9 mouse cellular contexts compared by ENCODE assay signal in the genomic region with DNA sequence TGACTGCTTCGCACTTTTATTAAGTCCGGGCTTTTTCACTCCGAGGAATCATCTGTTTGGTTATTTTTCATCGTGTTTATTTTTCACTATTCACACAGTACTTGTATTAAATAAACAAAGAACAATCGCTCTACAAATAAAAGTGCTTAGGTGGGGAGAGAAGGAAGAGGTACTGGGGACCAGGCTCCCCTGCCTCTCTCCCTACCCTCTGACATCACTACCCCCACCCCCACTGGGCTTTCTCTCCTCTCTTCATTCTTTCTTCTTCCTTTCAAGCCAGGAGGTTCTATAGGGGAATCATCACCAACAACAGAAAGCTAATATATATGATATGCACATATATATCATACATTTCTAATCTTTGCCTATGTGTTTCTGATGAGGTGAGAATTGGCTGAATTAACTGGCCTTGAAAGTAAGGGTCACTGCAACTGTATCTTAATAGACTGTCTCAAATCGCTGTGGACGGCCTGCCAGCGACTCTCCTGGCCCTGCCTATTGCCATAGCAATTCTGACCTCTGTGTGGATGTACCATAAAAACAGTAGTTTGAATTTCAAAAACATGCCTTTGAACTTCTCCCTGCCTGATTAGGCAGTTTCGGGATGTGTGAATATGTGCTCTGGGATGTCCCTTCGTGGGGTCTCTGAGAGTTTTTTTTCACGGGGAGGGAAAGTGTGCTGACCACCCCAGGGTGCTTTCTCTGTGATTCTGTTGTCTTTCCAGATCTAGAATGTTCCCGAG. TPM values are rescaled to one million over a fixed set of nuclear protein-coding genes. Genes with fewer than 3 reads are reported as not detected.
DNase-seq lines count a peak whose midpoint lies in the region; ATAC-seq and TF ChIP-seq lines count a peak whose summit lies in the region.
"Had no signal": no experiment of that assay in that cellular context is flagged by ENCODE, and none has a peak within 500 bp of the region (broad histone marks: within the 10 kb centered on the region; RNA-seq: fewer than 3 reads in every experiment).

No protein-coding gene starts in this region.

- no peak overlapping the region for H3K9ac ChIP-seq in embryonic facial prominence, embryonic 14.5 days (ENCODE audit: low read depth, low read length)
- H3K9ac ChIP-seq in neural tube, embryonic 13.5 days = no peak overlapping the region

- no peaks in the 10 kb centered on the region for H3K36me3 ChIP-seq in embryonic facial prominence, embryonic 14.5 days (ENCODE audit: control insufficient read depth, insufficient read depth, low read length)
- peaks cover 3% of the 10 kb centered on the region for H3K36me3 ChIP-seq in limb, embryonic 10.5 days
- H3K36me3 ChIP-seq in neural tube, embryonic 13.5 days = no peaks in the 10 kb centered on the region

- H3K27ac ChIP-seq in layer of hippocampus, adult 2 months = peak overlapping the region; percentile 84
- no peak overlapping the region for H3K27ac ChIP-seq in embryonic facial prominence, embryonic 14.5 days (replicated peaks; ENCODE audit: low read depth, low read length)
- peak overlapping the region; percentile 85 for H3K27ac ChIP-seq in limb, embryonic 10.5 days
- H3K27ac ChIP-seq in neural tube, embryonic 13.5 days (replicated peaks) = peak overlapping the region; percentile 18; the same call in 1 of the 2 replicates

- ATAC-seq in embryonic facial prominence, embryonic 14.5 days (ENCODE audit: low read depth) = no peak
- ATAC-seq in neural tube, embryonic 13.5 days (ENCODE audit: low read depth) = peak; percentile 46

- peaks cover 73% of the 10 kb centered on the region for H3K27me3 ChIP-seq in embryonic facial prominence, embryonic 14.5 days (replicated peaks; ENCODE audit: control insufficient read depth, insufficient read depth, low read length)
- H3K27me3 ChIP-seq in limb, embryonic 10.5 days (ENCODE audit: low read depth, poor library complexity, severe bottlenecking) = peaks cover 38% of the 10 kb centered on the region
- peaks cover 80% of the 10 kb centered on the region for H3K27me3 ChIP-seq in neural tube, embryonic 13.5 days

- no peak for DNase-seq in layer of hippocampus, adult 2 months (ENCODE audit: low spot score in 2 of 2)
- no peak for DNase-seq in layer of hippocampus, adult 9-10 months (ENCODE audit: low spot score)
- no peak for DNase-seq in embryonic facial prominence, embryonic 14.5 days (ENCODE audit: low spot score)
- peak; percentile 40 for DNase-seq in limb, embryonic 10.5 days (ENCODE audit: low spot score)
- no peak for DNase-seq in urinary bladder, postnatal 10 days (ENCODE audit: low spot score)
- DNase-seq in ovary, postnatal 14 days (ENCODE audit: low spot score) = no peak
- DNase-seq in lung, postnatal 14 days = no peak

- WGBS in embryonic facial prominence, embryonic 14.5 days = 22% methylated on average over 12 of the region's 12 CpGs
- WGBS in limb, embryonic 10.5 days = 13% methylated on average over 12 of the region's 12 CpGs
- 3% methylated on average over 12 of the region's 12 CpGs for whole genome bisulfite sequencing in neural tube, embryonic 13.5 days

- TF ChIP-seq CTCF in layer of hippocampus, adult 2 months (conservative IDR thresholded peaks at IDR 0.05) = no peak

- H3K4me2 ChIP-seq in embryonic facial prominence, embryonic 14.5 days (ENCODE audit: low read depth, low read length) = peak overlapping the region; percentile 51
- H3K4me2 ChIP-seq in neural tube, embryonic 13.5 days = peak overlapping the region; percentile 49

- H3K4me1 ChIP-seq in embryonic facial prominence, embryonic 14.5 days (ENCODE audit: control insufficient read depth, insufficient read depth, low read length) = peaks cover 9% of the 10 kb centered on the region; the same call in 1 of the 2 replicates
- peaks cover 53% of the 10 kb centered on the region for H3K4me1 ChIP-seq in limb, embryonic 10.5 days
- peaks cover 47% of the 10 kb centered on the region for H3K4me1 ChIP-seq in neural tube, embryonic 13.5 days (replicated peaks)

- no peaks in the 10 kb centered on the region for H3K9me3 ChIP-seq in embryonic facial prominence, embryonic 14.5 days (ENCODE audit: control insufficient read depth, low read length)
- H3K9me3 ChIP-seq in limb, embryonic 10.5 days (replicated peaks) = no peaks in the 10 kb centered on the region
- no peaks in the 10 kb centered on the region for H3K9me3 ChIP-seq in neural tube, embryonic 13.5 days

- H3K4me3 ChIP-seq in layer of hippocampus, adult 2 months = peak overlapping the region; percentile 39
- H3K4me3 ChIP-seq in embryonic facial prominence, embryonic 14.5 days (ENCODE audit: low read depth, low read length) = peak overlapping the region; percentile 27
- peak overlapping the region; percentile 40 for H3K4me3 ChIP-seq in limb, embryonic 10.5 days
- peak overlapping the region; percentile 17; the same call in 1 of the 2 replicates for H3K4me3 ChIP-seq in neural tube, embryonic 13.5 days

RNA-seq across cellular contexts. Expression of gene Gm5089, which starts 3.3 kb away (rescaled TPM):
- under 1 TPM; 0.17 to 0.36 TPM for total RNA-seq in layer of hippocampus, adult 2 months (2021)
- polyA plus RNA-seq in embryonic facial prominence, embryonic 14.5 days (2014; fragmentation: Nextera tagmentation; extraction: Ambion mirVana) = not detected in 2 replicates
- 0.36 and 0.56 TPM in 2 replicates for polyA plus RNA-seq in limb, embryonic 10.5 days (2016; fragmentation: Nextera tagmentation; extraction: Ambion mirVana)
- polyA plus RNA-seq in neural tube, embryonic 13.5 days (2015; fragmentation: Nextera tagmentation; extraction: Ambion mirVana) = 0.46 and 0.62 TPM in 2 replicates

RNA-seq across cellular contexts. Expression of gene Zic5, which starts 11.3 kb away (rescaled TPM):
- 1 to 10 TPM; 3.9 to 4.4 TPM for total RNA-seq in layer of hippocampus, adult 2 months (2021)
- 1.9 and 2.1 TPM in 2 replicates for polyA plus RNA-seq in embryonic facial prominence, embryonic 14.5 days (2014; fragmentation: Nextera tagmentation; extraction: Ambion mirVana)
- polyA plus RNA-seq in limb, embryonic 10.5 days (2016; fragmentation: Nextera tagmentation; extraction: Ambion mirVana) = 13.8 and 14.9 TPM in 2 replicates
- 8.4 and 8.6 TPM in 2 replicates for polyA plus RNA-seq in neural tube, embryonic 13.5 days (2015; fragmentation: Nextera tagmentation; extraction: Ambion mirVana)

RNA-seq across cellular contexts. Expression of gene Zic2, which starts 21.1 kb away (rescaled TPM):
- total RNA-seq in layer of hippocampus, adult 2 months (2021) = 10 to 100 TPM; 17.7 to 21.9 TPM
- 1.6 TPM in 2 replicates for polyA plus RNA-seq in embryonic facial prominence, embryonic 14.5 days (2014; fragmentation: Nextera tagmentation; extraction: Ambion mirVana)
- 5.0 and 5.1 TPM in 2 replicates for polyA plus RNA-seq in limb, embryonic 10.5 days (2016; fragmentation: Nextera tagmentation; extraction: Ambion mirVana)
- 8.2 and 10.2 TPM in 2 replicates for polyA plus RNA-seq in neural tube, embryonic 13.5 days (2015; fragmentation: Nextera tagmentation; extraction: Ambion mirVana)

RNA-seq across cellular contexts. Expression of gene Gm10837, which starts 36.2 kb away (rescaled TPM):
- total RNA-seq in layer of hippocampus, adult 2 months (2021) = not detected
- polyA plus RNA-seq in embryonic facial prominence, embryonic 14.5 days (2014; fragmentation: Nextera tagmentation; extraction: Ambion mirVana) = 0.14 TPM in 1 of 2 replicates, not detected in the other
- not detected in 2 replicates for polyA plus RNA-seq in limb, embryonic 10.5 days (2016; fragmentation: Nextera tagmentation; extraction: Ambion mirVana)
- 0.19 and 0.29 TPM in 2 replicates for polyA plus RNA-seq in neural tube, embryonic 13.5 days (2015; fragmentation: Nextera tagmentation; extraction: Ambion mirVana)
- total RNA-seq: left cerebral cortex, adult 8-10 months had no signal
